Mouse (Mus musculus) yolk sac, embryonic 10.5 days (tissue): ENCODE results near the gene Rprm.
A peak's percentile ranks its signal among the peaks of the same experiment; 100 is the strongest.

ENCODE experiments used
- DNase-seq: peaks from one replicate; pipeline ENCODE4 v3.0.0-alpha.2; 2017; ENCODE audit warnings: low spot score

The Rprm gene

DNA sequence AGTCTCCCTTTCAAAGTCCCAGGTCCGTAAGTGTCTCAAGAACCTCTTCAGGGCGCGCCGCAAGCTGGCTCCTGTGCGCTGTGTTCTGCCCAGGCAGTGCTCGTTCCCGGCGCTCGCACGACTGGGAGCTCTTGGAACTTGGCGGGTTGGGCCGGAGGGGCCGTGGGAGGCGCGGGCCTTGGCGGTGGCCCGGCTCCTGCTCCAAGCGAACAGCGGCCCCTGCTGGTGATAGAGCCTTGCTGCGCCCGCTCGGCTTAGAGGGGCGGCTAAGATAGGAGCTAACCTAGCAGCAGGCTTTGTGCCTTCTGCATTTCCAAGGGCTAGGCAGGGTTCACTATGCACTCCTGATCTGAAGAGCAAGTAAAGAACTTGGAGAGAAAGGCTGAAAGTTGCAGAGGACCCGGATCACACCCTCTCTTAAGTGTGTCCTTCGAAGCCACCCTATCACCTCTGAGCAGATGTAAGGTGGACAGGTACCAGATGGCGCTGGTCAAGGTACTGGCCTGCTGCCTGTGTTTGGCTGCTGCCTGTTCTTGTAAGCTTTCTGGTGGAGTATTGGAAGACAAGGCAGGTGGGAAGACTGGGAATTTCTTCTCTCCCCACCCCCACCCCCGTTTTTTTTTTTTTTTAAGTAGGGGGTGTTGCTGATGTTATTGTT is at the start of gene Rprm:
Gene Rprm (minus strand): TSS at position 123 of the 658 bp plus-strand sequence.
- peak; percentile 73 for DNase-seq

DNA sequence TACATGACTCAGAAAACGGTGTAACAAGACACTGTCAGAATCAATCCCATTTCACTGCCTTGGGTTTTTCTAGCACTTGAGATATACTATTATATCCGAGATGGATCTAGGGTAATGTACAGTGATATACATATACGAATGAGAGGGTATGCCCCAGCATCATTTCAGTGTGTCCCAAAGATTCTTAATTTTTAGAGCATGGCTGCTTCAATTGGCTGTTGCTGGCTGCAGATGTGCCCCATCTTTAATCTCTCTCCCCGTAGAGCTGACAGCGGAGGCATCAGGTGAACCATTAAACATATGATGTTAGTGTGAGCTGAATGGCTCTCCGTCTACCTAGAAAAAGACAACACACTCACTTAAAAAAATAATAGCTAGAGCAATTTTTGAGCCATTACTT is 34.0 kb upstream of the Rprm start:
- DNase-seq: no peak

DNA sequence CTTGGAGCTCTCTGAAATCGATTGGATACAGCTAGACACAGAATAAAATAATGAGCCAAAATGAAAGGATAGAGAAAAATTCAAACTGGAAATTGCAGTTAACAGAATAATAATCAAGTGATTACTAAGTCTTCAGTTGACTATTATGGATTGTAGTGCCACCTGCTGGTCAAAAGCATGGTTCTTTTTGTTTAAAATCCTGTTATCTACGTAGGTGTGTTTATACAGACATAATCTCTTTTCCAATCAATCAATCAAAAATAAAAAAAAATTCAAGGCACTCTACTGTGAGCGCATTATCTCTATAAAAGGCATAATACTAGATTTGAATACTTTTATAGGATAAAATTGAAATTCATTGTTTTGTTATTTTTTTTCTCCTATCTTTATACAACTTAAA is 33.5 kb upstream of the Rprm start:
- no peak for DNase-seq

DNA sequence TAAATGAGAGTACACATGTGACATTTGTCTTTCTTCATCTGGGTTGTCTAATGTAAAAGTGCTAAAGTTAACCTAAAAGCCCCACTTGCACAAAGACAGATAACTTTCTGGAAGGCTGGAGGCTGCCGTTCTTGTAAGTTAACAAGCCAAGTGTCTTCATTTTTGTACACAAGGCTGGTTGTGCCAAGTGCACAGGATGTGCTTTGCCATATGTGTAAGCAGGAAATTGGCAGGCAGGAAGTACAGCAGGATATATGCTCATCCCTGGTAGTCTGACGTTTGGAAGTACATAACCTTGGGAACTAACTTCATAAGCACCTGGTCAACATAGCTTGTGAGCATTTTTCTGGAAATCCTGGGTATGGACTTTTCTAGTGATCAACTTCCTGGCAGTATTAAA is 25.9 kb upstream of the Rprm start:
- no peak for DNase-seq

DNA sequence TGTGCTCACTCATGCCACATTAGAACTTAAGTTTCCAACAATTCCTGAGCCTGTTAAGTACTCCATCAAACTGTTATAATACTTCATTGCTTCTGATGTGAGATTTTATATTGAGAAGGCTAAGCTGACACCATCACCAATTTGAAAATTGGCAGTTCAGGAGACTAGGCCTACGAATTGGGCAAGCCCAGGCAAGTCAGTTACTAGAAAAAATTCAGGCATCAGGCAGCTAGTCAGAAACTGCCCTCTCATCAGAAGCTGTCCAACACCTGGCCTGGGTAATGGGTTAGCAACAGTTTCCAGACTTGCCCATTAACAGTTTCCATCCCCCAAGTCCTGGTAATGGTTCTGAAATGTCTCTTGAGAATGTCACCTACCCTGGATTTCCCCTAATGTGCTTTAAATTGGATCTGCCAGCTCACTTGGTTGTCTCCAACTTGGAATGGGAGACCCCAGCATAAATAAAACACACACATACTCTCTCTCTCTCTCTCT is 20.9 kb upstream of the Rprm start:
- DNase-seq: no peak

DNA sequence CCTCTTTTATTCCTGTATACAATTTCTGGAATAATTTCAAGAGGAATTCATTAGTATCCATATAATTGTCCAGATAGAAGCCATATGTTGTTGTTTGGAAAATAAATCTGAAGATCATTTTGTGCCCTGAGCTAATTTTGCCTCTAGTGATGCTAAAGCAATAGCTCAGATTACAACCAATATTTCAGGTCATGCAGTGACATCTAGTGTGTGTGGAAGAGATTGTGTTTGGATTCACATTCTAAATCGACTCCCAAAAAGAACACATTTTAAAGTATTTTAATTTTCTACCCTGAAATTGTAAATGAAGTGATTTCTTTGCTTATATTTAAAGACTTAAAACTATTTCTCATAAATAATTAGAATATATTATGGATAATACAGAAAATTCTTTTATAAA is 14.6 kb upstream of the Rprm start:
- DNase-seq: no peak

DNA sequence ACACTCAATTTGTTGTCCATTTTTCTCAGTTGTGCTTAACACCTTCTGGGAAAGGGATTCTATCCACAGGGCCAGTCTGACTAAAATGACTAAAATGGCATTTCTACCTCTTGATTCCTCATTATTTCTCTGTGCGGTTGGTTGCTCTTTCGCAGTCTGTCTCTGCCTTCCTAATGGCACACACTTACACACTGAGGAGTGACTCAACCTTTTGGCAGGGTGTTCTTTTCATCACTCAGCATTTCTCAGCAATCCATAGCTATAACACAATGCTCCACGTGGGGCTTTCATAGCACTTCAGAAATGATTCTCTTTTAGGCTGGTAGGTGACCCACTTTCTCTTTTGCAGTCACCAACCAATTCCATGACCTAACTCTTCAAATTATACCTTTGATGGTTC is 7.3 kb upstream of the Rprm start:
- DNase-seq: no peak

DNA sequence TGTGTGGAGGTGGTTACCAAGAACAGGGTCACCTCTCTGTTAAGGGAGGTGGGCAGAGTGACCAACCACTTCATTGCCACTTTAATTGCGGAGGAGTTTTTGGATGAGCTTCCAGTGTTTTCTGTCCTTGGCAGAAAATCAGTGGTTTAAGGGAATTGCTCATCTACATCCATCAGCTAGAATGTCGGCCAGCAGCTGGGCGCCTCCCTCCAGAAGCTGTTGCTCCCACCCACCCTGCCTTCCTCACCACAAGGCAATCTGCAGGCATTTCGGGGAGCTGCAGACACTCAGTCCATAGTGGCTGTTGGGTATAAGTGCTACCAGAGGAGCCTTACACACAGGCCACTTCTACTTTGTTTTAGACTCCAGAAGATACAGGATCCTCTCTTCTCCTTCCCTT is 902 bp upstream of the Rprm start:
- DNase-seq: no peak

DNA sequence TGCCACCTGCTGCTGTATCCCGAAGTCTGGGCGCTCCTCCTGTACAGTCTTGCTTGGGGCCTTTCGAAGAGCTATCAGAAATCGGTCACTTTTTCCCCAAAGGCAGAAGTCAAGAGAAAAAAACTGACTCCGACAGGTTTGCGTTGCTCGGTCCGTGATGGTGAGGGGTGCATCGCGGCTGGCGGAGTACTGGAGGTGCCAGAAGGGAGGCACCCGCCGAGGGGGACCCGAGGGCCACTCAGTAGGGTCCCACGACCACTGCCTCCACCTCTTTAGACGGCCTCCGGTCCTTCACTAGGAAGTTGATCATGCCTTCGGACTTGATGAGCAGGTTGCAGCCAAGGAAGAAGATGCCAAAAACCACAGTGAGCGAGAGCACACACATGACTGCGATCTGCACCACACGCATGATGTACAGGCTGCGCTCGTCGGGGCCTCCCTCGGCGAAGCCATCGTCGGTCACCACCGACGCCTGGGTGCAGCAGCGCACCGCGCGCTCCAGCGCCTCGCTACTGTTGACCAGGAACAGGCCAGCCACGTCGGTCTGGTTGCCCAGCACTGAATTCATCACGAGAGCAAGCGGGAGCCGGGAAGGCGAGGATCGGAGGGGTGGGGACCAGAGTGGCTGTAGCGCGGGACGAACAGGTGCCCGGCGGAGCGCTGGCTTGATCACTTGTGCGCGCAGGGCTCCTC is 469 bp downstream of the Rprm start:
- DNase-seq: no peak

DNA sequence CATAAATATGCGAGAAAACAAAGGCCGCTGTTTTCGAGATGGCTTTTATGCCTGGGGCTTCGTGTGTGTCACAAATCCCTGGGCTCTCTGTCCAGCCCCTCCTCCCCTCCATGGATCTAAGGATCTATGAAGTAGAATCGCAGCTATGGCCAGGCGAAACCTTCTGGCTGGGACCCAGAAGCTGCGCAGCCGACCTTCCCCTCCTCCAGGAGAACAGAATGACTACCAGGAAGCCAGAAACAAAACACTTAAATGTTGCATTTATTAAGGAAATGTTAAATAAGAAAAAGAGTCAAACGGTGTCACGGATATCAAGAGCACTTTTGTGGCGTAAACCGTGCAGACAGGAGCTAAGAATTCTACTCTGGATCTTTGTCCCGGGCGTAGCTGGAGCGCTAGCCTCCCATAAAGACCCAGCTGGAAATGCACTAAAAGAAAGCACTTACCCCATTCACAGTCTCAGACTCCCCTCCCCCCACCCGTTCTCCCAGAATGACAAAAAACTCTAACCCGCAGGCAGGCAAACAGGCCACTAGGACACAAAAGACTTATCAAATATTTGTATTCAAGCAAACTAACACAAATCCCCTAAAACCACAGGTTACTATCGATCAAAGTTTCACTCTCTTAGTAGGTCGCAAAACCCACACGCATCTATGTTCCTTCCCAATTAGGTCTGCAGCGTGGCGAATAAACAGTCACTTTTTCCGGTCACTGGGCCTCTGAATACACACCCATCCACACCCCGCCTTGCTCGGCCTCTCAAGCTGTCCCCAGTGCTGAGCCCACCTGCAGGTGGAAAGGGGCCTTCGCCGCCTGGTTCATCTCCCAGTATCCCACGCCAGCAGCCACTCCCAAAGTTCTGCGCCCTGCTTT is 1.3 kb downstream of the Rprm start:
- DNase-seq: no peak

DNA sequence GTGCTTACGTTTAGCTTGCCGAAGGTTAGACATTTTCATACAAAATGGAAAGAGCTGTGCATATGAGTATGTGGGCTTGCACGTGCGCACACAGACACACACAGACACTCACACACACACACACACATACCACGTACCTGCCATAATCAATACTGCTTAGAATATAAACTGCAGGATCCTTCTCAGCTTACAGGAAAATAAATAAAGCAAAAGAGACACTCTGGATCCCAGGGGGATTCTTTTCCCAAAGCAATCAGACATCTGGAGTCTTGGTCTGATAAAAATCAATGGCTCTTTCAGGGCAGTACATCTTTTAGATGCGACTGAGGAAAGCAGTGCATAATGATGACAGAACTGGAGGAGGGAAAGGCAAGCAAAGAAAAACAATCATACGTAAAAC is 6.4 kb downstream of the Rprm start:
- DNase-seq: no peak

DNA sequence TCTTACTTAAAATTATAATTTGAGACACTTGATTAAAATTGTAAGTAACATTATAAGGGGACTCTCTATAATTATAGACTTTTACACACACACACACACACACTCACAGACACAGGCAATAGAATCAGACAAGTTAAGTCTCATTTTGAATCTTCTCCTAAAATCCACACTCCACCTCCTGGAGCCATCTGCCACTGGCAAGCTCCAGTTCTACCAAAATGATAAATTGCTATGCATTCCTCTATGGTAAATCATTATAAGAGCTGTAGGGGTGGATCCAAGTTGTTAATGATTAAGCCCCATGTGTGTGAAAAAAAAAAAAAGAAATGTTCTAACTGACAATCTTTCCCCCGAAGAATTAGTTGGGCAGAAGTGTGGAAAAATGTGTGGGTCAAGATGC is 13.8 kb downstream of the Rprm start:
- DNase-seq: no peak

DNA sequence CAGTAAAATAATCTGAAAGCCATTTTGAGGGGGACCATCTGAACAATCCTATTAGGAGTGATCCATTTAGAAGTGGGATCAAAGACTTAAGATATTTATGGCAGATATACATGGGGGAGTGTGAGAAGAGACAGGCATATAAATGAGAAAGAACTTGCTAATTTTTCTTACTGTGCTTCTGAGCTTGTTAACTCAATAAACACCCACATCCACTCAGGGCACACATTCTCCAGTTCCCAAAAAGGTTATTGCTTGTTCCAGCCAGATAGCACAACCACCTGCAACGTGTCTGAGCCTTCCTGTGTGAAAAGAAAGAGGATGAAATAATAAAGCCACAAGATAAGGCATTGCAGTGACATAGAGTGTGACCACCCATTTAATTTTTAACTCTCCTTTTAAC is 22.9 kb downstream of the Rprm start:
- no peak for DNase-seq

DNA sequence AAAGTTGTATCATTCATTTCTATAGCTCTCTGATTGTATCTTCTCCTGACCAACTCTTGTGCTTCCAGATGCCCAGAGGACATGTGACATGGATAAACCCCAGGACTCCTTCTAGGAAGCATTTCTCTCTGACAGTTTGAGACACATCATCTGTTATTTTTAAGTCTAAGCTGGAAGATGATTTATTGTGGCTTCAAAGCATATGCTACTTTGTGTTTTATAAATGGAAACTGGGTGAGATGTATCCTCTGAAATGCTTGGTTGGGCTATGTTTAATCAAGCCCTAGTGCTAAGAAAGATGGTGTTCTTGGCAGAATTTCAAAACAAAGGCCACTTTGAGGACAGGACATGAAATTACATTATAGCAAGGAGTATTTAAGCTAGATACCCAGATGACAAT is 24.3 kb downstream of the Rprm start:
- DNase-seq: no peak
